In the genomic region with DNA sequence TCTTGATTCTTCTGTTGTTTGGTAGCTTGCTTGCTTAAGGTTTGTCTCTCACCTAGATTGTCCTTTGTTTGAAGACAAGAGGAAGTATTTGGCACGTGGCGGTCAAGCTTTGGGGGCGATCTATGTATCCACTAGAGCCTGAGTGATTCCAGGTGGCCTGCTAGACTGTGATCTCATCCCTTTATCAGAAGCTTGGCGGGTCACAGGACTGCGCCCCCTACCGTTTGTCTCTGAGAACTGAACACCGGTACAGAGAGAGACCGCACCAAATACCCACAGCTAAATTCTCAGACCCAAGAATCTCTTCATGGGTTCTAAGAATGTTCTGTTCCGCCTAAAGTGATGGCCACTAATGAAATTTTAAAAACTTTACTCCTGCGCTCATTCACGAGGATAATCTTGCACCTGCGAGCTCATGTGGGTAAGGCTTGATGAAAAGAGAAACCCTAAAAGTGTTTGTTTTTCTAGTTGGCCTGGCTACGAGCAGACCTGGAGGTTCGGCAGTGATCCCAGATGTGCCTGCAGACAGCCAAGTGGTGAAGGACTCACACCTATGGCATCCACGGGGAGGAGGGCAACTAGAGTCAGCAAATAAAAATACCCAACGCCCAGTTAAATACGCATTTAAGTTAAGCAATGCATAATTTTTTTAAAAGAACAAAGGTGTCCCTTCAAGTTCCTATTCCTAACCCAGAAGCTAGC, we compare ENCODE assay signal across 9 mouse cellular contexts. TPM values are rescaled to one million over a fixed set of nuclear protein-coding genes. Genes with fewer than 3 reads are reported as not detected.
DNase-seq lines count a peak whose midpoint lies in the region; ATAC-seq and TF ChIP-seq lines count a peak whose summit lies in the region.
"Had no signal": no experiment of that assay in that cellular context is flagged by ENCODE, and none has a peak within 500 bp of the region (broad histone marks: within the 10 kb centered on the region; RNA-seq: fewer than 3 reads in every experiment).

No protein-coding gene starts in this region.

- H3K4me1 ChIP-seq in forebrain, embryonic 10.5 days: no peaks in the 10 kb centered on the region
- H3K4me1 ChIP-seq in forebrain, embryonic 16.5 days (replicated peaks; ENCODE audit: control insufficient read depth, insufficient read depth, low read length): no peaks in the 10 kb centered on the region
- H3K4me1 ChIP-seq in spleen, adult 2 months (ENCODE audit: control insufficient read depth, insufficient read depth, insufficient read length): no peaks in the 10 kb centered on the region
- H3K4me1 ChIP-seq in limb, embryonic 11.5 days (ENCODE audit: control insufficient read depth, insufficient read depth, low read length): no peaks in the 10 kb centered on the region
- H3K4me1 ChIP-seq: liver, embryonic 15.5 days had no signal

- no peak for TF ChIP-seq POLR2A in spleen, adult 2 months (IDR thresholded peaks at IDR 0.05; ENCODE audit: low read depth, low read length)

- no peaks in the 10 kb centered on the region for H3K27me3 ChIP-seq in forebrain, embryonic 10.5 days (ENCODE audit: poor library complexity, severe bottlenecking)
- no peaks in the 10 kb centered on the region for H3K27me3 ChIP-seq in forebrain, embryonic 16.5 days (replicated peaks; ENCODE audit: control insufficient read depth, insufficient read depth, low read length)
- no peaks in the 10 kb centered on the region for H3K27me3 ChIP-seq in spleen, adult 2 months (ENCODE audit: control insufficient read depth, insufficient read depth, low read length)
- H3K27me3 ChIP-seq in limb, embryonic 11.5 days (ENCODE audit: control insufficient read depth, insufficient read depth, low read length): no peaks in the 10 kb centered on the region
- H3K27me3 ChIP-seq: liver, embryonic 15.5 days had no signal

- H3K4me2 ChIP-seq in forebrain, embryonic 16.5 days (ENCODE audit: low read length): no peak overlapping the region
- H3K4me2 ChIP-seq in limb, embryonic 11.5 days (ENCODE audit: low read depth, severe bottlenecking): no peak overlapping the region
- H3K4me2 ChIP-seq: liver, embryonic 15.5 days had no signal

- peak; percentile 41; the same call in 1 of the 2 replicates for TF ChIP-seq CTCF in spleen, adult 2 months (IDR thresholded peaks at IDR 0.05; ENCODE audit: extremely low read depth, insufficient read depth, insufficient read length, insufficient replicate concordance)

- H3K27ac ChIP-seq in forebrain, embryonic 10.5 days: no peak overlapping the region
- H3K27ac ChIP-seq in forebrain, embryonic 16.5 days (ENCODE audit: low read length): no peak overlapping the region
- H3K27ac ChIP-seq in spleen, adult 2 months (ENCODE audit: insufficient read depth, low read length): no peak overlapping the region
- H3K27ac ChIP-seq in limb, embryonic 11.5 days (replicated peaks; ENCODE audit: low read depth, low read length): no peak overlapping the region
- H3K27ac ChIP-seq: liver, embryonic 15.5 days had no signal

- no peaks in the 10 kb centered on the region for H3K9me3 ChIP-seq in forebrain, embryonic 10.5 days
- no peaks in the 10 kb centered on the region for H3K9me3 ChIP-seq in forebrain, embryonic 16.5 days (ENCODE audit: control insufficient read depth, low read length)
- H3K9me3 ChIP-seq in limb, embryonic 11.5 days (ENCODE audit: control insufficient read depth, low read length): no peaks in the 10 kb centered on the region
- H3K9me3 ChIP-seq: liver, embryonic 15.5 days had no signal

- ATAC-seq in forebrain, embryonic 16.5 days: no peak
- ATAC-seq in limb, embryonic 11.5 days (ENCODE audit: insufficient number of reproducible peaks, low FRiP score, low TSS enrichment, low read depth): no peak

- WGBS in forebrain, embryonic 10.5 days: 39% methylated on average over 17 of the region's 17 CpGs
- WGBS in forebrain, embryonic 16.5 days: 41% methylated on average over 17 of the region's 17 CpGs
- WGBS in spleen, adult 2 months: 42% methylated on average over 17 of the region's 17 CpGs
- 32% methylated on average over 17 of the region's 17 CpGs for WGBS in limb, embryonic 11.5 days

- no peaks in the 10 kb centered on the region for H3K36me3 ChIP-seq in forebrain, embryonic 10.5 days (replicated peaks)
- no peaks in the 10 kb centered on the region for H3K36me3 ChIP-seq in forebrain, embryonic 16.5 days (ENCODE audit: control insufficient read depth, insufficient read depth)
- no peaks in the 10 kb centered on the region for H3K36me3 ChIP-seq in spleen, adult 2 months (ENCODE audit: control insufficient read depth, insufficient read depth, low read length)
- H3K36me3 ChIP-seq in limb, embryonic 11.5 days (ENCODE audit: control insufficient read depth, insufficient read depth, low read length): no peaks in the 10 kb centered on the region
- H3K36me3 ChIP-seq: liver, embryonic 15.5 days had no signal

- no peak overlapping the region for H3K9ac ChIP-seq in forebrain, embryonic 16.5 days (replicated peaks; ENCODE audit: low read depth, low read length)
- H3K9ac ChIP-seq in limb, embryonic 11.5 days (ENCODE audit: low read length): no peak overlapping the region
- H3K9ac ChIP-seq: liver, embryonic 15.5 days had no signal

- no peak overlapping the region for H3K4me3 ChIP-seq in forebrain, embryonic 10.5 days
- no peak overlapping the region for H3K4me3 ChIP-seq in forebrain, embryonic 16.5 days (replicated peaks; ENCODE audit: low read length)
- no peak overlapping the region for H3K4me3 ChIP-seq in spleen, adult 2 months (ENCODE audit: extremely low read depth, insufficient read depth, insufficient read length)
- H3K4me3 ChIP-seq in limb, embryonic 11.5 days (ENCODE audit: low read depth, low read length): no peak overlapping the region
- H3K4me3 ChIP-seq: liver, embryonic 15.5 days had no signal

- peak; percentile 59 for DNase-seq in forebrain, embryonic 10.5 days (ENCODE audit: extremely low spot score, low spot score)
- no peak for DNase-seq in spleen, adult 2 months (ENCODE audit: low read depth in 1 of 2, low spot score in 2 of 2)
- no peak for DNase-seq in spleen, postnatal 4 days (ENCODE audit: low spot score in 2 of 2)
- peak; percentile 75 for DNase-seq in embryo, embryonic 11 days
- DNase-seq in limb, embryonic 11.5 days (ENCODE audit: low spot score): peak; percentile 72
- peak; percentile 38 for DNase-seq in thymus, postnatal 14 days
- DNase-seq in spleen, adult 12 weeks (ENCODE audit: low spot score): no peak

RNA-seq across cellular contexts. Expression of a gene that starts 12.8 kb away (rescaled TPM):
- polyA plus RNA-seq in forebrain, embryonic 10.5 days (2016; fragmentation: Nextera tagmentation; extraction: Ambion mirVana): 0.05 TPM in 1 of 2 replicates, not detected in the other
- polyA plus RNA-seq in forebrain, embryonic 16.5 days (2015; fragmentation: Nextera tagmentation; extraction: Ambion mirVana): 0.29 and 0.30 TPM in 2 replicates
- not detected in 2 replicates for polyA plus RNA-seq in spleen, adult 2 months (2012; rRNA removed)
- 0.06 and 0.12 TPM in 2 replicates for polyA plus RNA-seq in limb, embryonic 11.5 days (2014; fragmentation: Nextera tagmentation; extraction: Ambion mirVana)
- polyA plus RNA-seq: liver, embryonic 15.5 days had no signal

RNA-seq across cellular contexts. Expression of a gene that starts 50.3 kb away (rescaled TPM):
- polyA plus RNA-seq in forebrain, embryonic 10.5 days (2016; fragmentation: Nextera tagmentation; extraction: Ambion mirVana): 1.8 and 2.1 TPM in 2 replicates
- polyA plus RNA-seq in forebrain, embryonic 16.5 days (2015; fragmentation: Nextera tagmentation; extraction: Ambion mirVana): 0.66 and 1.0 TPM in 2 replicates
- polyA plus RNA-seq in spleen, adult 2 months (2012; rRNA removed): 0.02 and 0.04 TPM in 2 replicates
- polyA plus RNA-seq in limb, embryonic 11.5 days (2014; fragmentation: Nextera tagmentation; extraction: Ambion mirVana): 0.88 and 1.7 TPM in 2 replicates

Comparison
In these comparisons a context has a peak if more than half of its experiments do, and no peak if none do; other contexts are left out.
1. DNase-seq: peak in forebrain, embryonic 10.5 days (single experiment), embryo, embryonic 11 days (single experiment), limb, embryonic 11.5 days (single experiment) and thymus, postnatal 14 days (single experiment); none in spleen, adult 2 months (0 of 2), spleen, postnatal 4 days (0 of 2) and spleen, adult 12 weeks (single experiment).